Mouse (Mus musculus): ENCODE measurements around the gene Foxc1.

The Foxc1 gene

GRCm38 (mm10) chr13:31806890-31807735, 680 bp downstream of the Foxc1 start:
- peak; percentile 22 to 38 for DNase-seq

GRCm38 (mm10) chr13:31807736-31808115, 1.3 kb downstream of the Foxc1 start:
- peak in 1 of 2 experiments; percentile 24 for DNase-seq

- peak; percentile 26 to 31 for DNase-seq
Observed at GRCm38 (mm10) chr13:31808116-31808803, 1.8 kb downstream of the Foxc1 start.

- DNase-seq: no peak
Observed at GRCm38 (mm10) chr13:31808804-31809420, 2.5 kb downstream of the Foxc1 start.

GRCm38 (mm10) chr13:31809701-31810100, 3.3 kb downstream of the Foxc1 start:
- no peak for DNase-seq

- DNase-seq: no peak
Observed at GRCm38 (mm10) chr13:31810375-31810692, 3.9 kb downstream of the Foxc1 start.

- peak in 1 of 2 experiments; percentile 20 for DNase-seq
Observed at GRCm38 (mm10) chr13:31810693-31811541, 4.5 kb downstream of the Foxc1 start.

- no peak for DNase-seq
Observed at GRCm38 (mm10) chr13:31811542-31812021, 5.1 kb downstream of the Foxc1 start.

GRCm38 (mm10) chr13:31812701-31813100, 6.3 kb downstream of the Foxc1 start:
- DNase-seq: no peak

GRCm38 (mm10) chr13:31815383-31816003, 9.1 kb downstream of the Foxc1 start:
- no peak for DNase-seq

GRCm38 (mm10) chr13:31818337-31818736, 11.9 kb downstream of the Foxc1 start:
- no peak for DNase-seq

GRCm38 (mm10) chr13:31819664-31820405, 13.4 kb downstream of the Foxc1 start:
- DNase-seq: no peak

- peak in 1 of 2 experiments; percentile 38 for DNase-seq
Observed at GRCm38 (mm10) chr13:31820587-31821017, 14.2 kb downstream of the Foxc1 start.

GRCm38 (mm10) chr13:31821050-31821449, 14.6 kb downstream of the Foxc1 start:
- no peak for DNase-seq

GRCm38 (mm10) chr13:31823316-31823715, 16.9 kb downstream of the Foxc1 start:
- no peak for DNase-seq

GRCm38 (mm10) chr13:31825180-31825579, 18.7 kb downstream of the Foxc1 start:
- DNase-seq: no peak

GRCm38 (mm10) chr13:31827160-31827559, 20.7 kb downstream of the Foxc1 start:
- DNase-seq: no peak

GRCm38 (mm10) chr13:31827820-31828332, 21.4 kb downstream of the Foxc1 start:
- DNase-seq: no peak

GRCm38 (mm10) chr13:31828446-31828845, 22.0 kb downstream of the Foxc1 start:
- no peak for DNase-seq

GRCm38 (mm10) chr13:31830332-31830731, 23.9 kb downstream of the Foxc1 start:
- DNase-seq: no peak

- no peak for DNase-seq
Observed at GRCm38 (mm10) chr13:31835802-31836201, 29.4 kb downstream of the Foxc1 start.

Measured in cerebellum, postnatal 25 days (tissue).